Mouse (Mus musculus): ENCODE results near the gene Nsf.

DNA sequence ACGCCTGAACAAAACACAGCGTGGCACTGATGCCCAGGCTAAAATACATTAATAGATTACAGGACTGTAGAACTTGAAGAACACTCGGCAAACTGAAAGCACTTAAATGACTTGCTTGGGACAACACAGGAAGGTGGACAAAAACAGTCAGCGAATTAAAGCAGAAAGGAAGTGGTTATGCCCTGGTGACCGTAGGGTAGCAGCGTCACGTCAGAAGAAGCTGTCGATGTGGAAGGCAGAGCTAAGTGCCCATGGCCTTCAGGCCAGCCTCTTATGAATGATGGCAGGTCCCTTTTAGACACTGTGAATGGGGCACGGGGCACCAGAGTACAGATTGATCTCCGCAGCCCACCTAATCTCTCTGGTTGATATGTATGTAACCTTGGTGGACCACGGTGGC lies 105.6 kb downstream of the Nsf start:
- no peak for TF ChIP-seq EP300 (IDR thresholded peaks at IDR 0.05; ENCODE audit: insufficient read depth, low read depth, low read length)
- no peak for TF ChIP-seq CTCF (IDR thresholded peaks at IDR 0.05; ENCODE audit: low read depth, low read length)
- no peak for TF ChIP-seq POLR2A (IDR thresholded peaks at IDR 0.05; ENCODE audit: insufficient read depth, low read length)

Measured in ES-Bruce4 (cell line).